Mouse (Mus musculus) kidney, postnatal 0 days (tissue): ENCODE measurements around the gene G3bp2. TPM values are rescaled to one million over a fixed set of nuclear protein-coding genes. Genes with fewer than 3 reads are reported as not detected.

Experiments used
- ATAC-seq: fragments of 200-750 bp; cut with Nextera tagmentation; replicated peaks from 2 replicates; pipeline ENCODE4 v1.8.0; 2017; ENCODE audit warnings: low read depth, moderate number of reproducible peaks, moderate TSS enrichment, moderate library complexity; ENCODE audit not compliant: low FRiP score
- DNase-seq: peaks from one replicate; pipeline ENCODE4 v3.0.0-alpha.2; 2016; ENCODE audit warnings: low spot score
- H3K27ac ChIP-seq: fragments of 300-500 bp; sonication (generic); 2 replicates; pipeline ENCODE4 v1.5.1; 2014; ENCODE audit warnings: mild to moderate bottlenecking
- H3K27me3 ChIP-seq: fragments of 300-500 bp; sonication (generic); 2 replicates; pipeline ENCODE4 v1.6.1; 2014; ENCODE audit warnings: low read length, mixed read lengths; ENCODE audit not compliant: insufficient read depth
- H3K36me3 ChIP-seq: fragments of 300-500 bp; sonication (generic); 2 replicates; pipeline ENCODE4 v1.6.1; 2014; ENCODE audit warnings: low read length, mixed read lengths; ENCODE audit not compliant: insufficient read depth
- H3K4me1 ChIP-seq: fragments of 300-500 bp; sonication (generic); replicated peaks from 2 replicates; pipeline ENCODE4 v1.6.1; 2014; ENCODE audit warnings: antibody characterized with exemption, low read length, mixed read lengths; ENCODE audit not compliant: insufficient read depth
- H3K4me2 ChIP-seq: fragments of 300-500 bp; sonication (generic); 2 replicates; pipeline ENCODE4 v1.6.1; 2014; ENCODE audit warnings: mild to moderate bottlenecking, low read length, moderate library complexity, mixed read lengths
- H3K4me3 ChIP-seq: fragments of 300-500 bp; sonication (generic); replicated peaks from 2 replicates; pipeline ENCODE4 v1.5.1; 2014; ENCODE audit warnings: low read depth, low read length
- H3K9ac ChIP-seq: fragments of 300-500 bp; sonication (generic); 2 replicates; pipeline ENCODE4 v1.6.1; 2014; ENCODE audit warnings: low read depth, low read length
- H3K9me3 ChIP-seq: fragments of 300-500 bp; sonication (generic); replicated peaks from 2 replicates; pipeline ENCODE4 v1.6.1; 2016; ENCODE audit warnings: low read length, inconsistent platforms, mixed read lengths
- CTCF ChIP-seq: IDR thresholded peaks from 2 replicates; pipeline ENCODE4 v1.5.1; 2016; ENCODE audit warnings: antibody characterized with exemption, low read depth, mild to moderate bottlenecking, moderate library complexity
- WGBS: fragments of 180-500 bp; shearing (Covaris S2); extraction: QIAGEN DNeasy Blood & Tissue Kit; methylation state at CpG from one replicate; pipeline ENCODE4 v1.1.7; 2014; 5-methylcytosine and 5-hydroxymethylcytosine counted together
- polyA plus RNA-seq: library from polyadenylated mRNA; unstranded; fragments of >200 nt; fragmentation: Nextera tagmentation; extraction: Ambion mirVana; gene quantifications from 2 replicates; pipeline ENCODE4 v1.2.1, GENCODE M21; 2015

G3bp2 gene
- polyA plus RNA-seq, 1 experiment from 2014 or later: 134 TPM

DNA sequence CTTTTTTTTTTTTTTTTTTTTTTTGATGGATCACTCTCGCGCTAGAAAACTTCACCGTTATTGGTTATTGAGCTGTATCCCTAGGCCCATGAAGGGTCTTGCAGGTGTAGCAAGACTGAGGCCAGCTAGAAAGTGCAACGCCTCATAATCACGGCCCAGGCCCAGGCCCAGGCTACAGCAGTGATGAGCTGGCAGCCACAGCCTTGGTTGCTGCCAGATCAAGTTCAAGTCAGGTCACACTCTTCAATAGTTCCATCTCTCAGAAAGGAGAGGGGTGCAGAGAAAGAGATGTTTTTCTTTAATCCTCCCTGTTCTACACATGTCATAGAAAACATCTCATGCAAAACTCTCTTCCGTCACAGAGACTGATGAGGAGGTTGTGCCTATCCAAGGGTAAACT lies 13.3 kb upstream of the G3bp2 start:
- Histone ChIP-seq H3K9me3 (no peaks in the 10 kb centered on the region), H3K4me3 (no peak overlapping the region), H3K4me2 (no peak overlapping the region), H3K4me1 (no peaks in the 10 kb centered on the region), H3K36me3 (no peaks in the 10 kb centered on the region), H3K27ac (no peak overlapping the region), H3K9ac (no peak overlapping the region), H3K27me3 (no peaks in the 10 kb centered on the region)
- no peak for ATAC-seq
- 79% methylated on average over 6 of the region's 6 CpGs for WGBS
- DNase-seq: no peak
- TF ChIP-seq CTCF: no peak

GRCm38 (mm10) chr5:92094062-92094415 lies 10.5 kb upstream of the G3bp2 start:
- WGBS: 50% methylated on average over 3 of the region's 3 CpGs
- Histone ChIP-seq H3K4me2 (no peak overlapping the region), H3K36me3 (no peaks in the 10 kb centered on the region), H3K4me1 (no peaks in the 10 kb centered on the region), H3K27me3 (no peaks in the 10 kb centered on the region), H3K27ac (no peak overlapping the region), H3K9me3 (no peaks in the 10 kb centered on the region), H3K9ac (no peak overlapping the region), H3K4me3 (no peak overlapping the region)
- DNase-seq (no peak), ATAC-seq (no peak)
- no peak for TF ChIP-seq CTCF

DNA sequence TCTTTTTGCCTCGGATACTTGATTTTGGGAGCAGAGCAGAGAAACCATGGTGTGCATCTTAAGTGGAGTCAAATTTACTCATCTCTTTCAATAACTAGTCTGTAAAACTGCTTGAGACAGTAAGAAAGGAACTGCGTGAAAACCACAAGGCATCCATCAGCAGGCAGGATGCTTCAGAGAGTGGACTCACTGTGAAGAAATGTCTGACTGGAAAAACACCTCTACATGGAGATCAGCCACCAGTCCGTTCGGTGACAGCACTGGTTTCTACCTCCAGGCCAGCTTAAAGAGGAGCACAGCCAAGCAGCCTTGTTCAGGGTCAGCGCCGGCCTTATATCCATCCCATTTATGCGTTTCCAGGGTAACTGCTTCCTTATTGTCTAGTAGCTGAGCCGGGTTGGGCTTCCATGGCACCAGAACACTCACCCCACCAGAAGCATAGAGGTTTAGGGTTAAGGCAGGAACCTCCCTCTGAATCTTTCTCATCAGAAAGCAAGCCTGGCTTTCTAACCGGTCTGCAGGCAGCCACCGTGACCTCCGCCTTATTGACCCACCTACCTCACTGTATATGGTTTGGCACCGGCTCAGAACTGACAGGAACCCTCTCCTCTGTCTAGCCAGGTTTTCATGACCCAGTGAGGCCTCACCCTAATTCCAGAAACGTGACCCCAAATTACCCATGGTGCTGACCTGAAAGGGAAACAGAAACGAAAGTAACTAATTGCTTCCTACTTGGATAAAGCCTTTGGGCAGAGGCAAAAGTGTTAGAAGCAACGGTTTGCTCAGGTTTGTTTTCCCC lies 9.9 kb upstream of the G3bp2 start:
- Histone ChIP-seq H3K4me2 (peak overlapping the region; percentile 38; the same call in 1 of the 2 replicates), H3K4me1 (no peaks in the 10 kb centered on the region), H3K9ac (no peak overlapping the region), H3K27me3 (no peaks in the 10 kb centered on the region), H3K9me3 (no peaks in the 10 kb centered on the region), H3K4me3 (no peak overlapping the region), H3K36me3 (no peaks in the 10 kb centered on the region), H3K27ac (no peak overlapping the region)
- TF ChIP-seq CTCF: no peak
- no peak for DNase-seq
- no peak for ATAC-seq
- WGBS: 50% methylated on average over 15 of the region's 15 CpGs

- no peak for TF ChIP-seq CTCF
- H3K4me1 ChIP-seq: no peaks in the 10 kb centered on the region
- ATAC-seq (no peak), DNase-seq (no peak)
- 93% methylated on average over 4 of the region's 4 CpGs for WGBS
- no peak overlapping the region for H3K27ac ChIP-seq
- H3K4me3 ChIP-seq: no peak overlapping the region
- no peaks in the 10 kb centered on the region for H3K36me3 ChIP-seq
- no peaks in the 10 kb centered on the region for H3K27me3 ChIP-seq
- no peak overlapping the region for H3K4me2 ChIP-seq
- H3K9ac ChIP-seq: no peak overlapping the region
- H3K9me3 ChIP-seq: no peaks in the 10 kb centered on the region
Observed at GRCm38 (mm10) chr5:92087469-92087868, 4.0 kb upstream of the G3bp2 start.

- Histone ChIP-seq H3K9me3 (no peaks in the 10 kb centered on the region), H3K27ac (no peak overlapping the region), H3K9ac (no peak overlapping the region), H3K27me3 (no peaks in the 10 kb centered on the region), H3K4me3 (no peak overlapping the region), H3K4me2 (no peak overlapping the region), H3K36me3 (no peaks in the 10 kb centered on the region), H3K4me1 (peaks cover 9% of the 10 kb centered on the region; the same call in 1 of the 2 replicates)
- WGBS: 83% methylated on average over 7 of the region's 7 CpGs
- ATAC-seq: no peak
- TF ChIP-seq CTCF: no peak
- no peak for DNase-seq
Observed at GRCm38 (mm10) chr5:92085821-92086550, 2.5 kb upstream of the G3bp2 start.

GRCm38 (mm10) chr5:92085246-92085645 lies 1.7 kb upstream of the G3bp2 start:
- Histone ChIP-seq H3K4me2 (no peak overlapping the region), H3K4me3 (no peak overlapping the region), H3K36me3 (no peaks in the 10 kb centered on the region), H3K4me1 (peaks cover 9% of the 10 kb centered on the region; the same call in 1 of the 2 replicates), H3K9me3 (no peaks in the 10 kb centered on the region), H3K27me3 (no peaks in the 10 kb centered on the region), H3K27ac (no peak overlapping the region), H3K9ac (no peak overlapping the region)
- ATAC-seq (no peak), DNase-seq (no peak)
- TF ChIP-seq CTCF: no peak
- WGBS: 52% methylated on average over 4 of the region's 4 CpGs
